Mouse (Mus musculus) hematopoietic stem cell, adult 5-6 weeks (primary cell): ENCODE measurements at regions not wholly inside any gene's neighbourhood (a gene's known extent, or its start where the extent isn't known, plus 50 kb on each side); places are given as distances from the start of the nearest gene placed in this dataset.
A peak's percentile ranks its signal among the peaks of the same experiment; 100 is the strongest.

Source experiments
- ATAC-seq, 2 experiments: fragments of 125-278 bp in 1 of 2; replicated peaks in 1 of 2; 2 replicates each; pipeline ENCODE4 v1.8.0; 2016 to 2017; ENCODE audit warnings: inconsistent platforms in 2 of 2, mild to moderate bottlenecking in 2 of 2, moderate number of reproducible peaks in 2 of 2, low read depth in 1 of 2, moderate TSS enrichment in 1 of 2; ENCODE audit not compliant: low FRiP score in 2 of 2, poor library complexity in 2 of 2, severe bottlenecking in 2 of 2, insufficient read depth in 1 of 2, low TSS enrichment in 1 of 2

DNA sequence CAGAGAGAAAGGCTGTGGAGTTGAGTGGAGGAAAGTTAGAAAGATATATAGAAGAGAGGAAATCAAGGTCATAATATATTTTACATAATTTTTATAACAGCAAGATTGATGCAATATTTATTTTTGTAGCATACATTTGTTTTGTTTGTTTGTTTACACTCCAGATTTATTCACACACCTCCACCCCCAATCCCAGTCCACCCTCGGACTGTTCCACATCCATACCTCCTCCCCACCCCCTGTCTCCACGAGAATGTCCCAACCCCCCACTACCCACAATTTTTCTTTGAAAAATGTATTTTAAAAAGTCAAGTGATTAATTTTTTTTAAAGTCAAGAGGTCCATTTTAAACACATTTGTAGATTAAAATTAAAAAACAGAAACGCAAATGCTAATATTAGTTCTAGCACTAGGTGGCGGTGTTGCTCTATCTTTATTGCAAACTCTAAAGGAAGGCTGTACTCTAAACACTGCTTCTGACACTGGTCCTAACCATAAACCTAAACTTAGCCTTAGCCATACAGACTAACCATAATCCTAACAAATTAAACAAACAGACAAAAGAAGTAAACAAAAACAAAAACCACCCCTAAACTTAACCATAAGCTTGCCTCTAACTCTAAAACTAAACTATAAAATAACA lies 67.8 kb downstream of the Olfr1505 start:
- ATAC-seq = peak; percentile 62 to 78; a peak in 2 of 4 replicates

DNA sequence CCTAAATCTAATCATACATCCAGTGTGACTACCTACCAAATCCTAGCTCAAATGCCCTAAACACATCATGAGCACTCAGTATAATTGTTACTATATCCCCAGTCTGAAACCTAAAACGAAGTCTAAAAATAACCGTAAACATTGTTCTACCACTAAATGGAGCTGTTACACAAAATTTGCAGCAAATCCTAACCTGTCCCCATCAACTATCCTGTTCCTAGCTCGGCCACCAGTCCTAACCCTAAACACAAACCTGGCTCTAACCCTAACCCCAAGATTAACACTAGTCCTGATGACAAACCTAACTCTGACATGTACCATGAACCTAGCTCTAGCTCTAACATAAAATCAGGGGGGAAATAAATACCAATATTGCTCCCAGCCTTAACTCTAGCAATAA lies 69.5 kb downstream of the Olfr1505 start:
- no peak for ATAC-seq
